Mouse (Mus musculus) small intestine, adult 2 months (tissue): ENCODE data around the gene Npr1. TPM values are rescaled to one million over a fixed set of nuclear protein-coding genes. Genes with fewer than 3 reads are reported as not detected.

Experiments
- H3K27ac ChIP-seq: fragments of 200-500 bp; 2 replicates; pipeline ENCODE4 v1.5.1; 2012; ENCODE audit warnings: low read depth, low read length, control low read depth, inconsistent platforms; ENCODE audit not compliant: insufficient read depth
- H3K27me3 ChIP-seq: fragments of 200-500 bp; 2 replicates; pipeline ENCODE4 v1.6.1; 2012; ENCODE audit warnings: mild to moderate bottlenecking, moderate library complexity, low read length, inconsistent platforms; ENCODE audit not compliant: control insufficient read depth, insufficient read depth
- H3K36me3 ChIP-seq: fragments of 200-500 bp; 2 replicates; pipeline ENCODE4 v1.6.1; 2012; ENCODE audit warnings: mild to moderate bottlenecking, low read length, control low read depth, inconsistent platforms; ENCODE audit not compliant: control insufficient read depth, insufficient read depth
- H3K4me1 ChIP-seq: fragments of 200-500 bp; 2 replicates; pipeline ENCODE4 v1.6.1; 2012; ENCODE audit warnings: low read length, inconsistent platforms, mixed read lengths; ENCODE audit not compliant: control insufficient read depth, insufficient read depth, insufficient read length
- H3K4me3 ChIP-seq: fragments of 200-500 bp; 2 replicates; pipeline ENCODE4 v1.5.1; 2012; ENCODE audit warnings: low read depth, mild to moderate bottlenecking, control low read depth, inconsistent platforms, low read length, moderate library complexity
- CTCF ChIP-seq: fragments of 200-500 bp; IDR thresholded peaks from 2 replicates; pipeline ENCODE4 v1.5.1; 2012; ENCODE audit warnings: low read depth, mild to moderate bottlenecking, control low read depth, inconsistent platforms, low read length, moderate library complexity, mixed read lengths; ENCODE audit not compliant: insufficient replicate concordance, insufficient read length; ENCODE audit errors: extremely low read depth
- POLR2A ChIP-seq: fragments of 200-500 bp; IDR thresholded peaks from 2 replicates; pipeline ENCODE4 v1.6.1; 2012; ENCODE audit warnings: low read depth, mild to moderate bottlenecking, control low read depth, inconsistent platforms, low read length, moderate library complexity
- WGBS: fragments of 180-500 bp; shearing (Covaris S2); methylation state at CpG from one replicate; pipeline ENCODE4 v1.1.7; 2018; 5-methylcytosine and 5-hydroxymethylcytosine counted together
- polyA plus RNA-seq: library from polyadenylated mRNA; depleted of rRNA; stranded (reverse); fragments of >200 nt; gene quantifications from 2 replicates; pipeline ENCODE4 v1.2.3, GENCODE M21; 2012

Gene Npr1
- polyA plus RNA-seq, 1 experiment = 5.9 TPM

- H3K4me1 ChIP-seq = peaks cover 14% of the 10 kb centered on the region; the same call in 1 of the 2 replicates
- H3K27me3 ChIP-seq = no peaks in the 10 kb centered on the region
- peak within 1 kb of the TSS; percentile 67 for H3K4me3 ChIP-seq
- TF ChIP-seq CTCF (no peak), POLR2A (peak; percentile 81)
- no peaks in the 10 kb centered on the region for H3K36me3 ChIP-seq
- WGBS = 1% methylated on average over 52 of the region's 52 CpGs
- H3K27ac ChIP-seq = peak within 1 kb of the TSS; percentile 91
Measured at GRCm38 (mm10) chr3:90433381-90434020, 32.2 kb downstream of the Npr1 start, which contains the start of gene Ints3. Ints3 (minus strand) TSS chr3:90433622.

GRCm38 (mm10) chr3:90432811-90433219 is 32.9 kb downstream of the Npr1 start:
- no peaks in the 10 kb centered on the region for H3K27me3 ChIP-seq
- H3K4me1 ChIP-seq = peaks cover 14% of the 10 kb centered on the region; the same call in 1 of the 2 replicates
- peak overlapping the region; percentile 91 for H3K27ac ChIP-seq
- no peak for TF ChIP-seq CTCF
- no peak for TF ChIP-seq POLR2A
- no peaks in the 10 kb centered on the region for H3K36me3 ChIP-seq
- WGBS = 2% methylated on average over 12 of the region's 12 CpGs
- peak overlapping the region; percentile 67 for H3K4me3 ChIP-seq

- Histone ChIP-seq H3K27me3 (no peaks in the 10 kb centered on the region), H3K27ac (no peak overlapping the region), H3K36me3 (no peaks in the 10 kb centered on the region), H3K4me3 (peak overlapping the region; percentile 67), H3K4me1 (peaks cover 14% of the 10 kb centered on the region; the same call in 1 of the 2 replicates)
- TF ChIP-seq POLR2A (no peak), CTCF (no peak)
- WGBS = 12% methylated on average over 2 of the region's 2 CpGs
Measured at GRCm38 (mm10) chr3:90432348-90432747, 33.3 kb downstream of the Npr1 start.

GRCm38 (mm10) chr3:90429576-90429975 is 36.1 kb downstream of the Npr1 start:
- Histone ChIP-seq H3K27ac (no peak overlapping the region), H3K4me1 (peaks cover 14% of the 10 kb centered on the region; the same call in 1 of the 2 replicates), H3K27me3 (no peaks in the 10 kb centered on the region), H3K36me3 (peaks cover 3% of the 10 kb centered on the region; the same call in 1 of the 2 replicates), H3K4me3 (no peak overlapping the region)
- no peak for TF ChIP-seq CTCF
- TF ChIP-seq POLR2A = no peak
- 52% methylated on average over 3 of the region's 3 CpGs for WGBS

- 76% methylated on average over 6 of the region's 6 CpGs for WGBS
- H3K36me3 ChIP-seq = peaks cover 12% of the 10 kb centered on the region
- no peaks in the 10 kb centered on the region for H3K27me3 ChIP-seq
- H3K27ac ChIP-seq = no peak overlapping the region
- H3K4me3 ChIP-seq = no peak overlapping the region
- peaks cover 10% of the 10 kb centered on the region; the same call in 1 of the 2 replicates for H3K4me1 ChIP-seq
- TF ChIP-seq POLR2A = no peak
- no peak for TF ChIP-seq CTCF
Measured at GRCm38 (mm10) chr3:90428186-90428585, 37.5 kb downstream of the Npr1 start.

- WGBS = 88% methylated on average over 1 of the region's 1 CpGs
- H3K4me3 ChIP-seq = no peak overlapping the region
- TF ChIP-seq CTCF = no peak
- TF ChIP-seq POLR2A = no peak
Measured at GRCm38 (mm10) chr3:90427574-90427973, 38.1 kb downstream of the Npr1 start.

GRCm38 (mm10) chr3:90425499-90425898 is 40.2 kb downstream of the Npr1 start:
- no peaks in the 10 kb centered on the region for H3K27me3 ChIP-seq
- no peak overlapping the region for H3K4me3 ChIP-seq
- peaks cover 27% of the 10 kb centered on the region for H3K36me3 ChIP-seq
- WGBS = 85% methylated on average over 2 of the region's 2 CpGs
- TF ChIP-seq POLR2A (no peak), CTCF (no peak)
- no peak overlapping the region for H3K27ac ChIP-seq
- H3K4me1 ChIP-seq = peaks cover 4% of the 10 kb centered on the region; the same call in 1 of the 2 replicates

More at GRCm38 (mm10) chr3:90427574-90427973, 38.1 kb downstream of the Npr1 start:
- peaks cover 15% of the 10 kb centered on the region for H3K36me3 ChIP-seq
- H3K4me1 ChIP-seq = peaks cover 10% of the 10 kb centered on the region; the same call in 1 of the 2 replicates
- H3K27me3 ChIP-seq = no peaks in the 10 kb centered on the region
- no peak overlapping the region for H3K27ac ChIP-seq
